10 mouse cellular contexts compared by ENCODE assay signal in the genomic region with DNA sequence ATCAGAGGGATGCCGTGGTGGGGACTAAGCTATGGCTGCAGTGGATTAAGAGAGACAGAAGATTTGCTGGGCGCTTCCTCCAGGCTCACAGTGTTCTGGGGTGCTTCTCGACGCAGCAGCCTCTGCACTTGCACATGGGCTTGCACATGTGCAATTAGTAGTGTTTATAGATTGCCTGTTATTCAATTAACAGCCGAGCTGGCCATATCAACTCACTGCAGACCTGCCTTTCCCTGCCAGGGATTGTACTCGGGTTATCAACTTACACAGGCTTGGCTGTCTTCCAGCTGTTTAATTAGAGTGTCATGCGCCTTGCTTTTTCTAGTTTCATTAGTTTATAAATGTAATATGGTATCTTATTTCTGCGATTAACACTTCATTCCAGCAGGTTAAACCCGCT.
DNase-seq lines count a peak whose midpoint lies in the region; ATAC-seq and TF ChIP-seq lines count a peak whose summit lies in the region.
"Had no signal": no experiment of that assay in that cellular context is flagged by ENCODE, and none has a peak within 500 bp of the region (broad histone marks: within the 10 kb centered on the region; RNA-seq: fewer than 3 reads in every experiment).

No protein-coding gene starts in this region.

- intact Hi-C loops in left cerebral cortex, postnatal 36 days (cut with DNase I): no loop called here

- no peaks in the 10 kb centered on the region for H3K27me3 ChIP-seq in heart, embryonic 12.5 days (replicated peaks)
- H3K27me3 ChIP-seq in G1E (ENCODE audit: insufficient read depth, low read length): no peaks in the 10 kb centered on the region
- H3K27me3 ChIP-seq in forebrain, embryonic 14.5 days (replicated peaks; ENCODE audit: control insufficient read depth, insufficient read depth, low read length): no peaks in the 10 kb centered on the region
- H3K27me3 ChIP-seq in liver, embryonic 13.5 days: no peaks in the 10 kb centered on the region

- H3K4me1 ChIP-seq in heart, embryonic 12.5 days (replicated peaks): peaks cover 16% of the 10 kb centered on the region
- H3K4me1 ChIP-seq in G1E (ENCODE audit: insufficient read depth, low read depth, low read length): peaks cover 9% of the 10 kb centered on the region
- H3K4me1 ChIP-seq in forebrain, embryonic 14.5 days (ENCODE audit: control insufficient read depth, insufficient read depth, low read length): peaks cover 5% of the 10 kb centered on the region; the same call in 1 of the 2 replicates
- H3K4me1 ChIP-seq in liver, embryonic 13.5 days (replicated peaks): peaks cover 16% of the 10 kb centered on the region

- H3K36me3 ChIP-seq in heart, embryonic 12.5 days: no peaks in the 10 kb centered on the region
- peaks cover 65% of the 10 kb centered on the region for H3K36me3 ChIP-seq in G1E (replicated peaks)
- no peaks in the 10 kb centered on the region for H3K36me3 ChIP-seq in forebrain, embryonic 14.5 days (ENCODE audit: control insufficient read depth, insufficient read depth, low read length)
- H3K36me3 ChIP-seq in liver, embryonic 13.5 days: no peaks in the 10 kb centered on the region

- no peak overlapping the region for H3K9ac ChIP-seq in heart, embryonic 12.5 days
- no peak overlapping the region for H3K9ac ChIP-seq in forebrain, embryonic 14.5 days (ENCODE audit: low read length)
- H3K9ac ChIP-seq in liver, embryonic 13.5 days: no peak overlapping the region

- no peak overlapping the region for H3K4me3 ChIP-seq in heart, embryonic 12.5 days
- H3K4me3 ChIP-seq in G1E (ENCODE audit: low read depth, low read length): no peak overlapping the region
- H3K4me3 ChIP-seq in forebrain, embryonic 14.5 days (ENCODE audit: low read depth, low read length): no peak overlapping the region
- no peak overlapping the region for H3K4me3 ChIP-seq in liver, embryonic 13.5 days (replicated peaks)

- 46% methylated on average over 9 of the region's 9 CpGs for WGBS in heart, embryonic 12.5 days
- WGBS in forebrain, embryonic 14.5 days: 34% methylated on average over 9 of the region's 9 CpGs
- WGBS in liver, embryonic 13.5 days (ENCODE audit: insufficient replicate concordance): 39% methylated on average over 9 of the region's 9 CpGs

- no peak for ATAC-seq in heart, embryonic 12.5 days (ENCODE audit: insufficient number of reproducible peaks, low FRiP score)
- peak; percentile 88 for ATAC-seq in G1E (ENCODE audit: extremely low read depth, insufficient number of reproducible peaks, low FRiP score, poor library complexity, severe bottlenecking)
- peak; percentile 55; the same call in 1 of the 2 replicates for ATAC-seq in forebrain, embryonic 14.5 days
- peak; percentile 92 for ATAC-seq in liver, embryonic 13.5 days (ENCODE audit: low read depth)
- no peak for ATAC-seq in cerebellum, adult (ENCODE audit: insufficient number of reproducible peaks, low FRiP score, low TSS enrichment)

- H3K27ac ChIP-seq in heart, embryonic 12.5 days (ENCODE audit: poor library complexity, severe bottlenecking): no peak overlapping the region
- H3K27ac ChIP-seq in forebrain, embryonic 14.5 days (ENCODE audit: low read depth, low read length): no peak overlapping the region
- H3K27ac ChIP-seq in liver, embryonic 13.5 days: no peak overlapping the region

- TF ChIP-seq CTCF in G1E (IDR thresholded peaks at IDR 0.05; ENCODE audit: low read depth, low read length): no peak

- H3K4me2 ChIP-seq in heart, embryonic 12.5 days: no peak overlapping the region
- no peak overlapping the region for H3K4me2 ChIP-seq in forebrain, embryonic 14.5 days (ENCODE audit: low read length)
- no peak overlapping the region for H3K4me2 ChIP-seq in liver, embryonic 13.5 days

- peak; percentile 88 for DNase-seq in heart, adult 11 months
- DNase-seq in G1E (ENCODE audit: low spot score): peak; percentile 14
- peak; percentile 74 for DNase-seq in forebrain, embryonic 14.5 days (ENCODE audit: low spot score)
- peak; percentile 30 for DNase-seq in liver, embryonic 13.5 days
- no peak for DNase-seq in embryo, embryonic 9.5 days (ENCODE audit: extremely low spot score)
- no peak for DNase-seq in left cerebral cortex, postnatal 36 days (ENCODE audit: low spot score in 2 of 2)
- DNase-seq: kidney, postnatal 14 days; lung, postnatal 10 days had no signal

- no peaks in the 10 kb centered on the region for H3K9me3 ChIP-seq in heart, embryonic 12.5 days (replicated peaks)
- no peaks in the 10 kb centered on the region for H3K9me3 ChIP-seq in G1E (replicated peaks)
- no peaks in the 10 kb centered on the region for H3K9me3 ChIP-seq in forebrain, embryonic 14.5 days (replicated peaks; ENCODE audit: control insufficient read depth, low read length)
- H3K9me3 ChIP-seq in liver, embryonic 13.5 days (replicated peaks): no peaks in the 10 kb centered on the region

Comparison
In these comparisons a context has a peak if more than half of its experiments do, and no peak if none do; other contexts are left out.
1. DNase-seq: peak in heart, adult 11 months (single experiment), G1E (single experiment), forebrain, embryonic 14.5 days (single experiment) and liver, embryonic 13.5 days (single experiment); none in embryo, embryonic 9.5 days (single experiment) and left cerebral cortex, postnatal 36 days (0 of 2).
2. ATAC-seq: peak in G1E (single experiment), forebrain, embryonic 14.5 days (single experiment) and liver, embryonic 13.5 days (single experiment); none in heart, embryonic 12.5 days (single experiment) and cerebellum, adult (single experiment).